Mouse (Mus musculus) liver, postnatal 0 days (tissue): ENCODE results near the gene Hspb9.

Experiments used
- CTCF ChIP-seq: sonication (generic); IDR thresholded peaks from 2 replicates; pipeline ENCODE4 v1.5.1; 2016; ENCODE audit warnings: antibody characterized with exemption, low read depth
- EP300 ChIP-seq: IDR thresholded peaks from 2 replicates; pipeline ENCODE4 v1.6.1; 2016; ENCODE audit warnings: antibody characterized with exemption, low read depth, mild to moderate bottlenecking

- TF ChIP-seq EP300 (no peak), CTCF (no peak)
Measured at GRCm38 (mm10) chr11:100719893-100720292, 6.2 kb downstream of the Hspb9 start.
